Mouse (Mus musculus): ENCODE results near the gene Lrp6. TPM values are rescaled to one million over a fixed set of nuclear protein-coding genes. Genes with fewer than 3 reads are reported as not detected.

Lrp6 gene
- polyA plus RNA-seq, 1 experiment from 2014 or later, result 22.4 TPM

DNA sequence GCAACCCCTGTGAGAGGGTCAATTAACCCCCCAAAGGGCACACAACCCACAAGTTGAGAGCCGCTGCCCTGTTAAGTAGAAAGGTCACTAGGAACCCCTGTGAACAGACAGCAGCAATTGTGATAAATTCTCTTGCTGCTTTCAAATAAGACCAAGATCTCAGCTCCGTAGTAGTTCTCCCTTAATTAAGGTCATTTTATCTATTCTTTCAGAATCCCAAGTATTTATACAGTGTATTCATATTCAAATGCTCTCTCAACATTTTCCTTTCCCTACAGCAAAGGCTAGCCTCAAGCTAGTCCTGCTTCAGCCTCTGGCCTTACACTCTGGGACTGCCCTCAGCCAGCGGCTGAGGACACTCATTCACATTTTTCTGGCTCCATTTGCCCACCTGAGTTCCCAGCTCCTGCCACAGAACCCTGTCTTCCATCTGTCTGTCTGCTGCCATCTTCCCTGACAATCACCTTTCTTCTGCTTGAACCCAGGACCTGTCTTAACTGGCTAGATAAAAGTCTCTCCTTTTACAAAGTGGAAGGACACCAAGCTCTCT, 150.1 kb downstream of the Lrp6 start:
- Histone ChIP-seq H3K9ac (ENCODE audit: low read length) (no peak overlapping the region), H3K4me1 (replicated peaks; ENCODE audit: control insufficient read depth, insufficient read depth, low read length) (no peaks in the 10 kb centered on the region; the same call in 1 of the 2 replicates), H3K36me3 (ENCODE audit: control insufficient read depth, insufficient read depth, low read length) (no peaks in the 10 kb centered on the region), H3K9me3 (ENCODE audit: control insufficient read depth, low read length) (no peaks in the 10 kb centered on the region), H3K27ac (ENCODE audit: low read length) (no peak overlapping the region), H3K4me3 (ENCODE audit: low read length) (no peak overlapping the region), H3K27me3 (ENCODE audit: control insufficient read depth, insufficient read depth, low read depth, low read length) (no peaks in the 10 kb centered on the region), H3K4me2 (ENCODE audit: low read depth, low read length) (no peak overlapping the region)
- no peak for ATAC-seq (ENCODE audit: low read depth)
- WGBS, result 70% methylated on average over 3 of the region's 3 CpGs

DNA sequence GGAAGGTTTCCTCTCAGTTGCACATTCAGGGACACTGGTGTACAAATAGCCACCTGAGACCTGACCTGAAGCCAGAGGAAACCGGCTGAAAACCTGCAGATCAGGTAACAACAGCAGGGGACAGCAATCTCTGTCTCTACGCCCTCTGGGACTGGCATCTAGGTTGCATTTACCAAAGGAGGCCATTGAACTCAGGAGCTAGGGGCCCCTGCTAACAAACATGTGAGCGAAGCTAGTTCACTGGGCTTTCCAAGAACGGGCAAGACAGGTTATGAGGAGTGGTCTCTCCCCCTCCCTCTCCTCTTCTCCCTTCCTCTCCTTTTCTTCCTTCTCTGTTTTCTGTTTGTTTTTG, 152.3 kb downstream of the Lrp6 start:
- Histone ChIP-seq H3K4me1 (replicated peaks; ENCODE audit: control insufficient read depth, insufficient read depth, low read length) (no peaks in the 10 kb centered on the region; the same call in 1 of the 2 replicates), H3K4me3 (ENCODE audit: low read length) (no peak overlapping the region), H3K36me3 (ENCODE audit: control insufficient read depth, insufficient read depth, low read length) (no peaks in the 10 kb centered on the region), H3K27me3 (ENCODE audit: control insufficient read depth, insufficient read depth, low read depth, low read length) (no peaks in the 10 kb centered on the region), H3K4me2 (ENCODE audit: low read depth, low read length) (peak overlapping the region; percentile 40), H3K9me3 (ENCODE audit: control insufficient read depth, low read length) (no peaks in the 10 kb centered on the region), H3K27ac (ENCODE audit: low read length) (peak overlapping the region; percentile 66), H3K9ac (ENCODE audit: low read length) (peak overlapping the region; percentile 12; the same call in 1 of the 2 replicates)
- 45% methylated on average over 4 of the region's 4 CpGs for WGBS
- ATAC-seq (ENCODE audit: low read depth), result peak; percentile 29; the same call in 1 of the 2 replicates

DNA sequence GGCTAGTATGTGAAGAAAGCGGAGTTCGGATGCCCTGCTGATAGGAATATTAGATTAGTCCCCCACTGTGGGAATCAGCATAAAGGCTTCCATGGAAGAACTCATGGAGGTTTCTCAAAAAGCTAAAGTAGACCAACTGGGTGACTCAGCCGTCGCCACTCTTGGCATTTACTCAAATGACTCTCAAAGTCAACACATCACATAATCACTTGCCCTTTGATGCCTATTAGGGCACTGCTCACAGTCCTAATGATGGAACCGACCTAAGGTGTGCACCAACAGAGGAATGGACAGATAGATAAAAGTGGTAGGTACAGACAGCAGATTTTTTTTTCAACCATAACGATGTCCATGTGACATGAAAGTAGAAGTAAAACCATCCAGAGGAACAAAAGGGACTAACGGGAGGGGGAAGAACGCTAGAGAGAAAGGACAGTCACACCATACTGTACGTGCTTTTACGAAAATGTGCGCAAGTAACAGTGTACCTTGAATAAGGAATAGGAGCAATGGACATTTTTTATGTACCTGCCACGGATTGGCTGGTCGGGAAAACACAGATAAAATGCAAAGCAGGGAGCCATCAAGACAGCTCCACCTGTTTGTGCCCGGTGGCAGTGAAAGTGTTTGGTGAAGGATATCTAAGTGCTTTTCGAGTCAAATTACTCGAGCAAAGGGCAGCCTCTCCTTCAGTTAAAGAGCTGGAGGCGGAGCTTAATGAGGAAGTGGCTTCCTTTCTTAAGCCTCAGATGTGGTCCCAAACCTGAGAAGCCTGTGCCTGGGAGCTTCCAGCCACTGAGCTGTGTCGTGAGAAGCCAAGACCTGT, 152.8 kb downstream of the Lrp6 start:
- H3K27ac ChIP-seq (ENCODE audit: low read length), result peak overlapping the region; percentile 66
- H3K4me1 ChIP-seq (replicated peaks; ENCODE audit: control insufficient read depth, insufficient read depth, low read length), result no peaks in the 10 kb centered on the region; the same call in 1 of the 2 replicates
- no peaks in the 10 kb centered on the region for H3K9me3 ChIP-seq (ENCODE audit: control insufficient read depth, low read length)
- H3K9ac ChIP-seq (ENCODE audit: low read length), result peak overlapping the region; percentile 12; the same call in 1 of the 2 replicates
- peak; percentile 81 for ATAC-seq (ENCODE audit: low read depth)
- no peaks in the 10 kb centered on the region for H3K36me3 ChIP-seq (ENCODE audit: control insufficient read depth, insufficient read depth, low read length)
- H3K4me2 ChIP-seq (ENCODE audit: low read depth, low read length), result peak overlapping the region; percentile 40
- H3K4me3 ChIP-seq (ENCODE audit: low read length), result 0 out of 2 replicates have a peak overlapping the region, but pooled peaks have one; percentile 10
- 44% methylated on average over 18 of the region's 18 CpGs for WGBS
- H3K27me3 ChIP-seq (ENCODE audit: control insufficient read depth, insufficient read depth, low read depth, low read length), result no peaks in the 10 kb centered on the region

DNA sequence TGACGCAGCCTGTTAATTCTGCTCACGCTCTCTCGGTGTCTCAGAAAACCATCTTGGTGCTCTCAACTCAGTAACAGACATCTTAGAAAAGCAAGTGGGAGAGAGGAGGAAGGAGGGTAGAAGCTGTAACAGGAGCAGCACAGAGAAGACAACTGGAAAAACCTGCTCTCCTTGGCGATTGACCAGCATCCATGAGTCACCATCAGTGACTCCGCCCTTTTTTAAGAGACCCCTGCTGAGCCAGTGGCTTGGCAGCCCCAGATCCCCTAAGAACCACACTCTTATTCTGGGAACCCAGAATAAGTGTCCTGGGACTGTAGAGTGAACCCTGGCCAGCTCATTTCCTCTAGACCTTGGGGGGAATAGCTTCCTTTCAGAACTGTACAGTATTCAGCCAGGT, 159.5 kb downstream of the Lrp6 start:
- H3K4me1 ChIP-seq (replicated peaks; ENCODE audit: control insufficient read depth, insufficient read depth, low read length), result peaks cover 3% of the 10 kb centered on the region; the same call in 1 of the 2 replicates
- 38% methylated on average over 5 of the region's 5 CpGs for WGBS
- H3K9me3 ChIP-seq (ENCODE audit: control insufficient read depth, low read length), result no peaks in the 10 kb centered on the region
- H3K27me3 ChIP-seq (ENCODE audit: control insufficient read depth, insufficient read depth, low read depth, low read length), result no peaks in the 10 kb centered on the region
- peak; percentile 39; the same call in 1 of the 2 replicates for ATAC-seq (ENCODE audit: low read depth)
- H3K4me3 ChIP-seq (ENCODE audit: low read length), result no peak overlapping the region
- peak overlapping the region; percentile 24; the same call in 1 of the 2 replicates for H3K4me2 ChIP-seq (ENCODE audit: low read depth, low read length)
- H3K36me3 ChIP-seq (ENCODE audit: control insufficient read depth, insufficient read depth, low read length), result no peaks in the 10 kb centered on the region
- no peak overlapping the region; the same call in 1 of the 2 replicates for H3K9ac ChIP-seq (ENCODE audit: low read length)
- no peak overlapping the region for H3K27ac ChIP-seq (ENCODE audit: low read length)

DNA sequence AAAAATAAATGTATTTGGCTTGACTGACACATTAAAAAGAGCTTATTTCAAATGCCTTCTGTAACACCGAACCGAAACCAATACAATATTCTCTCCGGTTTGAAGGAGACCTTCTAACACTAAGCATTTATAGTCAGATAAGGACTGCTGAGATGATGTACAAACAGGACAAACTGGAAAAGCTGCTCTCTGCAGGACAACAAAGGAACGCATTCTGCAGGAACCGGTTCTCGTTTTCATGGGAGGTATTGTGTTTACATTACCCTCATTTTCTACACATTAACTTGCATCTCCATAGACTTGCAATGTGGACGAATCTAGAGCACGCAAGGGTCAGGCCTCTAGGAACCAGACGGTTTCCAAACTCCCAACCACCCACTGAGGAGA, 163.1 kb downstream of the Lrp6 start:
- H3K27me3 ChIP-seq (ENCODE audit: control insufficient read depth, insufficient read depth, low read depth, low read length), result no peaks in the 10 kb centered on the region
- peak overlapping the region; percentile 18; the same call in 1 of the 2 replicates for H3K27ac ChIP-seq (ENCODE audit: low read length)
- no peaks in the 10 kb centered on the region for H3K36me3 ChIP-seq (ENCODE audit: control insufficient read depth, insufficient read depth, low read length)
- H3K4me2 ChIP-seq (ENCODE audit: low read depth, low read length), result peak overlapping the region; percentile 18; the same call in 1 of the 2 replicates
- H3K4me1 ChIP-seq (replicated peaks; ENCODE audit: control insufficient read depth, insufficient read depth, low read length), result peaks cover 3% of the 10 kb centered on the region; the same call in 1 of the 2 replicates
- H3K4me3 ChIP-seq (ENCODE audit: low read length), result 0 out of 2 replicates have a peak overlapping the region, but pooled peaks have one; percentile 10
- peak; percentile 47 for ATAC-seq (ENCODE audit: low read depth)
- 51% methylated on average over 9 of the region's 9 CpGs for WGBS
- no peaks in the 10 kb centered on the region for H3K9me3 ChIP-seq (ENCODE audit: control insufficient read depth, low read length)
- no peak overlapping the region for H3K9ac ChIP-seq (ENCODE audit: low read length)

DNA sequence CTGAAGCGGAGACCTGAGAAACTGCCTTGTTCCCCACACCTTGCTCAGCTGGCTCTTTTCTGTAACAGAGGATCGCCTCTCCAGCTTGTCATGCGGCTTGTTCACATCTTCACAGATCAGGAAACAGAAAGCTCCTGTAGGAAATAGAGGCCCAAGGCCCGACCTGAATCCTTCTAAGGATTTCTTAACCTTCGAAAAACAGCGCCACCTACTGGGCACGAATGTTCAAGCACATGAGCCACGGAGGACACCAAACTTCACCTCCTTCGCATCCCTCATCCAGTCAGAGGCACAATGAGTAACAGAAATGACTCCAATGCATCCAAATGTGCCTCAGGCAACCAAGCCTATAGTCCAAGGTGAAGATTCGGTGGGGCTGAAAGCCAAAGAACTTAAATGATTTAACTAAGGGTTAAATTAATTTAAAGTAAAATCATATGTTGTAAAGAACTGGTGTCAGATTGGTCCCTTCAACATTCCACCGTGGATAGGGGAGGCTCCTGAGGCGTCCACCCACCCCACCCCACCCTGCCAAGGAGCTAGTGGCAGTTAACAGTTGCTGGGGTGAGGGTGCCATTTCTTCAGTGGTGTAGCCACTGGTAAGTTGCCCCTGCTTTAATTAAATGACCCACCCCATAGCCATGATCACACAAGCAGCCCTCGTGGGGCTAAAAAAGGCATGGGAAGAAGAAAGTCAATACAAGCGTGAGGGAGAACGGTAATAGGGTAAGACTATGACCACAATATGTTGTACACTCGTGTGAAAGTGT, 163.7 kb downstream of the Lrp6 start:
- no peaks in the 10 kb centered on the region for H3K27me3 ChIP-seq (ENCODE audit: control insufficient read depth, insufficient read depth, low read depth, low read length)
- ATAC-seq (ENCODE audit: low read depth), result peak; percentile 29
- H3K27ac ChIP-seq (ENCODE audit: low read length), result peak overlapping the region; percentile 18; the same call in 1 of the 2 replicates
- WGBS, result 32% methylated on average over 16 of the region's 16 CpGs
- 0 out of 2 replicates have a peak overlapping the region, but pooled peaks have one; percentile 10 for H3K4me3 ChIP-seq (ENCODE audit: low read length)
- no peaks in the 10 kb centered on the region for H3K9me3 ChIP-seq (ENCODE audit: control insufficient read depth, low read length)
- H3K36me3 ChIP-seq (ENCODE audit: control insufficient read depth, insufficient read depth, low read length), result no peaks in the 10 kb centered on the region
- H3K4me1 ChIP-seq (replicated peaks; ENCODE audit: control insufficient read depth, insufficient read depth, low read length), result peaks cover 3% of the 10 kb centered on the region; the same call in 1 of the 2 replicates
- H3K4me2 ChIP-seq (ENCODE audit: low read depth, low read length), result 0 out of 2 replicates have a peak overlapping the region, but pooled peaks have one; percentile 18
- peak overlapping the region; percentile 40; the same call in 1 of the 2 replicates for H3K9ac ChIP-seq (ENCODE audit: low read length)

Other genes with a start within 250 kb of the Lrp6 start
- gene Bcl2l14, start 170.6 kb downstream of the Lrp6 start, polyA plus RNA-seq (2015; fragmentation: Nextera tagmentation; extraction: Ambion mirVana), result 5.0 and 5.4 TPM in 2 replicates
- gene Mansc1, start 65.5 kb upstream of the Lrp6 start, polyA plus RNA-seq (2015; fragmentation: Nextera tagmentation; extraction: Ambion mirVana), result 8.4 and 9.8 TPM in 2 replicates
- 13.9 and 16.1 TPM in 2 replicates for gene Borcs5, start 72.5 kb upstream of the Lrp6 start, polyA plus RNA-seq (2015; fragmentation: Nextera tagmentation; extraction: Ambion mirVana)
- gene Dusp16, start 225.7 kb upstream of the Lrp6 start, polyA plus RNA-seq (2015; fragmentation: Nextera tagmentation; extraction: Ambion mirVana), result 9.7 and 10.9 TPM in 2 replicates